Mouse (Mus musculus) neutrophil, adult 5-6 weeks (primary cell): ENCODE data around the gene Zfp462. TPM values are rescaled to one million over a fixed set of nuclear protein-coding genes. Genes with fewer than 3 reads are reported as not detected.
"Not testable (repeated sequence)": the region's sequence is repeated elsewhere in the genome, so short reads cannot be mapped to it uniquely, and the experiment has no call there.

Source experiments
- ATAC-seq: fragments of 151-379, 151-347 bp; 2 replicates; pipeline ENCODE4 v1.8.0; 2017; ENCODE audit warnings: mild to moderate bottlenecking, moderate TSS enrichment; ENCODE audit not compliant: insufficient number of reproducible peaks, poor library complexity, low FRiP score, severe bottlenecking; ENCODE audit errors: extremely low read depth
- total RNA-seq: library from RNA; stranded (forward); fragments of 200-1000 nt; gene quantifications from 2 replicates; pipeline ENCODE4 v1.2.3, GENCODE M21; 2017

Zfp462 gene
- total RNA-seq, 1 experiment from 2014 or later: not detected

DNA sequence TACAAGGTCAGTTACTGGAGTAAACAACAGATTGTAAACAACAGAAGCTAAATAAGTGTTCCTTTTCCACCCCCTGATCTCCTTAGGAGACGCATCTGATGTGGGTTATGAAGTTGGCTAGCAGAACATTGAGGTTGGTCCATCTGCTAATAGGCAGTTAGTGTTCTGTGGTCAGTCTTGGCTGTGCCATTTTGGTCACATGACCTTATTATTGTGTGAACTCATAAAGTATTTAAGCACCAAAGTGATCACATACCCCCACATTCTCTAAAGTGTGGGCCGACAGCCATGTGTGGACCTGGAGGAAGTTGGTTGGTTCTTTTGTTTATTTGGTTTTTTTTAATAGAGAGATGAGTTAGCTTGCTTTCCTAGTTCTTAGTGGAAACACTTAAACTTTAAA lies 39.7 kb downstream of the Zfp462 start:
- ATAC-seq: no peak

GRCm38 (mm10) chr4:54986671-54987070 lies 41.8 kb downstream of the Zfp462 start:
- ATAC-seq: no peak

DNA sequence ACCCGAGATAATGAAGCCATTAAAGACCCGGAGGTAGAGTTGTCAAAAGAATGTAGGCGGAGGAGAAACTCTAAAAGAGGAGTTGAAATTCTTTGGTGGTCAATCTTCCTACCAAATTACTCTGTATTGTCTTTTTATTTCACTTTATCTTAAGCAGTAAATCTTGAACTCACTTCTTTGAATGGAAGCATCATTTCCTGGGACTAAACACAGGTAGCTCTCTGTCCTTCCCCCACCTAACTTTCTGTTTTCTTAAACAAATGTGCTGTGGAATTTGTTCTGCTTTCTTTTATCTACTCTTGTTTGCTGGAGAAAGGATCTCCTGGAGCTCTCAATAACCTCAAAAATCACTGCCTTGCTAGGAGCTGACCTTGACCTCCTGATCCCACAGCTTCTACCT lies 42.4 kb downstream of the Zfp462 start:
- no peak for ATAC-seq

DNA sequence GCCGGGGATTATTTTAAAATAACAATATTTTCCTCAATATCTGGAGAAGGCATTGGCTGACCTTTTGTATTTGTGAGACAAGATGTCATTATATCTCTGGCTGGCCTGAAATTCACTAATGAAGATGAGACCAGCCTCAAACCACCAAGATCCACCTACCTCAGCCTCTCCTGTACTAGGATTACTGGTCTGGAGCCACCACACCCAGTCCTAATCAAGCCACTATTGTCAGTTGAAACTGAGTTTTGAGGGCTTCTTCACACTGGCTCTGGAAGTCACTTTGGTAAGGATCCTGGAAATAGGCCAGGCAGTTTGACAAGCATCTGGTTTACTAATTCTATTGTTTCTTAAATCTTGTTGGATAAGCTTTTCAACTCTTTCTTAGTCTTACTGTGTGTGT lies 43.1 kb downstream of the Zfp462 start:
- ATAC-seq: no peak

DNA sequence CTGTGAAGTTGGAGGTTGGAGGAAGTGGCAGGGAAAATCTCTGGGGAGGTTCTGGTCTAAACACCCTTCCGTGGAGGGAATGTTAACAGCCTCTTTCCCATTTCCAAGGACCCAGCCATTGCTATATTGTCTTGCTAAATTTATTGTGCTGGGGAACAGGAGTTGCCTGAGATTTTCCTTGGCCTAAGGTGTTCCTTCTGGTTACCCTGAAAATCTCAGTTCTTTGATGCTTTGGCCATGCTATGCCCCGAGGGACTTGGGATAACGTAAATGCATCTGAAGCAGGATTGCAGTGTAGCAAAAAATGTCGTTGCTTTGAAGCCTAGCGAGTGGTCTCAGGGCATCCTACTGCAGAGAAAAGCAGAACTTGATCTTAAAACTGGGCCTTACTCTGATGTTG lies 47.1 kb downstream of the Zfp462 start:
- no peak for ATAC-seq

GRCm38 (mm10) chr4:54993001-54993400 lies 48.2 kb downstream of the Zfp462 start:
- not testable (repeated sequence) for ATAC-seq

DNA sequence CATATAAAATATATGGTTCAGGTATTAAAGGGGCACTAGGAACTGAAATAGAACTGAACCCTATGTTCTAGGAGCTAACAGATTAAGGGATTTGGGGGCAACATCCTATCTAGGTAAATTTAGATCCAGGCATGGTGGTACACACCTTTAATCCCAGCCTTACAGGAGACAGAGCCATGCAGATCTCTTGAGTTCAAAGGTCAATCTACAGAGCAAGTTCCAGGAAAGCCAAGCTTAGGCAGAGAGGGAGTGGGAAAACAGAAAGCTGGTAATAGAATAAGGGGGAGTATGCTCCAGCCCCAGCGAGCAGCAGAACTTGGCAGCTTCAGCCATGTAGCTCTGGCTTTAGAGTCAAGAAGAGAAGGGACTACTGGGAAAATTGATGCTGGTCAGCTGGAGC lies 50.4 kb downstream of the Zfp462 start:
- no peak for ATAC-seq

- ATAC-seq: no peak
Observed at GRCm38 (mm10) chr4:54996064-54996463, 51.2 kb downstream of the Zfp462 start.

GRCm38 (mm10) chr4:54998146-54998841 lies 53.4 kb downstream of the Zfp462 start:
- no peak for ATAC-seq

DNA sequence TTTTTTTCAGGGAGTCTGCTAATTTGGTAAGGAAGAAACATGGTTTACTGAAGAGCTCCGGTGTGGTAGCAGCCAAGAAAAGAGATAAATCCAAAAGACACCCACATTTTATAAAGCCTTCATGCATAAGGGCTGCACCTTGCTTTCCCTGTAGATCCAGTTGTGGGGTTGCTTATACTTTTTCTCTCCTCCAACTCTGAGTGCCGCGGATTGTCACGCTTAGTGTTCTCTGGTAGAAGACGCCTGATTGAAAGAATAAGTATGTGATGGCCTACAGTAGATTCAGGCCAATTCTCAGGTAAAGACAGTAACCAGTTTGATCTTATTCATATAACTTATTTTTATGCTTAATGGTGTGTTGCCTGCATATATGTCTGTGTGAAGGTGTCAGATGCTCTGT lies 54.7 kb downstream of the Zfp462 start:
- no peak for ATAC-seq

- ATAC-seq: no peak
Observed at GRCm38 (mm10) chr4:55001386-55001785, 56.5 kb downstream of the Zfp462 start.

GRCm38 (mm10) chr4:55003128-55003527 lies 58.3 kb downstream of the Zfp462 start:
- ATAC-seq: no peak

DNA sequence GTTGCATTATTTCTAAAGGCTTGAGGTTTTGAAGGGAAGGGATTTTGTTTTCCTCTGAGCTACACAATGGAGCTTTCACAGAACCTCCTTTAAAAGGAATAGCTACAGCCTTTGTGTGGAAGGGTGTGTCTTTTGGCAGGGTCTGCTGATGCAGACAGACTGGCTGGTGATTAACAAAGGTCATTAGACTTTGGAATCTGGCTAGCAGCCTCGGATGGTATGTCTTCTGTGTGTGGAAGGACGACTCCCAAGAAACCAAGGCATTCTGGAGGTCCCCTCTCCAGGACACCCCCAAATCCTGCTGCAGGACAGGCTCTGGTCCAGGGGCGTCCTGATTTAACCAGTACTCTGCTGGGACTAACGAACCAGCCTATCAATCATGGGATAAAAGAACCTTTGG lies 60.2 kb downstream of the Zfp462 start:
- ATAC-seq: no peak

- no peak for ATAC-seq
Observed at GRCm38 (mm10) chr4:55005521-55005969, 60.7 kb downstream of the Zfp462 start.

DNA sequence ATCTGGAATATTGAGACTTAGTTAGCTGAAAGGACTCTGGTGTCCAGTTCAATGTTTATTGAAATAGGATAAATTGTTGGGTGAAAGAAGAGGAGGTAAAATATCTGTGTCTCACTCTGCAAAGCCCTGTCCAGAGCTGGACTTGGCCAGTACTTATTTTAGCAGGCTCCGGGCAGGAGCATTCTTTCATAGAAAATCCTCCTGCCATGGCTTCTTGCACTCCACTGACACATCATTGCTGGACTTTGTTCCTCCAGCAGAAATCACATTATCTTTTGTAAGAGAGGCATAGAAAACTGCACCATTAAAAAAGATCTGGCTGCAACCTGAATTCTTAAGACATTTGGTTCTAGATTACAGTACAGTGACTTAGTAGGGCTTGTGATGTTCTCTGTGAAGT lies 61.2 kb downstream of the Zfp462 start:
- ATAC-seq: no peak

GRCm38 (mm10) chr4:55008616-55009015 lies 63.8 kb downstream of the Zfp462 start:
- no peak for ATAC-seq

- no peak for ATAC-seq
Observed at GRCm38 (mm10) chr4:55011391-55011790, 66.5 kb downstream of the Zfp462 start.

GRCm38 (mm10) chr4:55013563-55014248 lies 68.9 kb downstream of the Zfp462 start:
- no peak for ATAC-seq

DNA sequence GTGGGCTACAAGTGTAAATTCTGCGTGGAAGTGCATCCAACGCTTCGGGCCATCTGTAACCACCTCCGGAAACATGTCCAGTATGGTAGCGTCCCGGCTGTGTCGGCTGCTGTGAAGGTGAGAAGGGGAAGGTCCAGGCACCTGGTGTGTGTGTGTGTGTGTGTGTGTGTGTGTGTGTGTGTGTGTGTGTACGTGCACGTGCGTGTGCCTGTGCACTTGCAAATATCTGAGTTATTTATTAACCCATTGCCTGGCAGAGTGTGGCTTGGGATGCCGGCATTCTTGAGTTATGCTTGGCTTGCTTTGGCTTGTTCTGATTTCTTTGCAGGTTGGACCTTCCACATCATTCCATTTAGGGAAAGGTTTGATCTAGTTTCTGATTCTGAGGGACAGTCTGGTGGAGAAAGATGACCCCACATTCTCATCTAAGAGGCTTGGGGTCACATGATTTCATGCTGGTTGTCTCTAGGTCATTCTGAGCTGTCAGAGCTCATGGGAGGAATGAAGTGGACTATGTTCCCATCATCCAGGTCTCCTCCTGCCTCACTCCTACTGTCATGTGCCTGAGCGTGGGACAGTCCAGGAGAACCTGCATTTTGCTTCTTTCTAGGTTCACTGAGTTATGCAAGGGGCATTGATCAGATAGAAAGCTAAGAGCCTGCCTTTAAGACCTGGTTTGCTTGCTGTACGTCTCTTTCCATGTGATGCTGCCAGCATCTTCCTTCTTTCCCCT lies 70.0 kb downstream of the Zfp462 start:
- no peak for ATAC-seq

DNA sequence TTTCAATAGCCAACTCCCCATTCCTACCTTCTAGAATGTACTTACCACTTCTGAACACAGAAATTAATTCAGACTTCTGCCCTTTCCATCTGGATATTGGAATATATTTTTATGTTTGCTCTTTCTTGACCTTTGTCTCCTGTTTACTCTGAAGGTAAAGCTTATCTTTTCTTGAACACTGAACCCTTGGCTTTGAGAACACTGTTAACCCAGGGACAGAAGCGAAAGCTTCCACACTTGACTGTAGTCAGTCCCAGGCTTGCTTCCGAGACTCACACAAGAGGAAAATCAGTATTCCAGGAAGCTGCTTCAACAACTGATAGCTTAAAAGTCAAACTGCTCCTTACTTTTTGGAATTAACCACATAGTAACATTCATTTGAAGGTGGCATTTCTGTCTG lies 70.7 kb downstream of the Zfp462 start:
- no peak for ATAC-seq
